Mouse (Mus musculus) left cerebral cortex, postnatal 25 days (tissue): ENCODE data around the gene Tbc1d22a. TPM values are rescaled to one million over a fixed set of nuclear protein-coding genes. Genes with fewer than 3 reads are reported as not detected.
"Not testable (repeated sequence)": the region's sequence is repeated elsewhere in the genome, so short reads cannot be mapped to it uniquely, and the experiment has no call there.

Experiments
- DNase-seq, 2 experiments: peaks; one replicate each; pipeline ENCODE4 v3.0.0; 2022; ENCODE audit warnings: low spot score in 2 of 2, mixed read lengths in 1 of 2
- intact Hi-C: fragments of 180-260 bp; cut with DNase I; formaldehyde crosslinking; loops from one replicate; pipeline ENCODE4 v1.15.1; 2025
- total RNA-seq, 2 experiments: library from RNA; stranded (reverse); gene quantifications; 2 replicates each; pipeline ENCODE4 v1.2.3; 2021

The Tbc1d22a gene
- total RNA-seq, 2 experiments from 2014 or later: 28.8 to 31.6 TPM

GRCm38 (mm10) chr15:86200169-86200568 is 14.1 kb upstream of the Tbc1d22a start:
- no peak for DNase-seq
- intact Hi-C loops: no loop called here

GRCm38 (mm10) chr15:86201095-86201494 is 13.2 kb upstream of the Tbc1d22a start:
- intact Hi-C loops: no loop called here
- DNase-seq: no peak

- intact Hi-C loops: no loop called here
- no peak for DNase-seq
These were observed 12.4 kb upstream of the Tbc1d22a start for GRCm38 (mm10) chr15:86201696-86202330.

GRCm38 (mm10) chr15:86202640-86203039 is 11.6 kb upstream of the Tbc1d22a start:
- DNase-seq: no peak
- intact Hi-C loops: no loop called here

GRCm38 (mm10) chr15:86203292-86203793 is 10.9 kb upstream of the Tbc1d22a start:
- no peak for DNase-seq
- intact Hi-C loops: no loop called here

GRCm38 (mm10) chr15:86203942-86204561 is 10.2 kb upstream of the Tbc1d22a start:
- DNase-seq: no peak
- intact Hi-C loops: no loop called here

- intact Hi-C loops: no loop called here
- DNase-seq: no peak
These were observed 9.0 kb upstream of the Tbc1d22a start for GRCm38 (mm10) chr15:86205300-86205699.

- intact Hi-C loops: no loop called here
- no peak for DNase-seq
These were observed 7.9 kb upstream of the Tbc1d22a start for GRCm38 (mm10) chr15:86206385-86206784.

GRCm38 (mm10) chr15:86212193-86212592 is 2.1 kb upstream of the Tbc1d22a start:
- DNase-seq, intact Hi-C loops: not testable (repeated sequence)

GRCm38 (mm10) chr15:86214549-86215201 is 416 bp downstream of the Tbc1d22a start:
- intact Hi-C loops: no loop called here
- no peak for DNase-seq

GRCm38 (mm10) chr15:86216641-86217040 is 2.4 kb downstream of the Tbc1d22a start:
- DNase-seq, intact Hi-C loops: not testable (repeated sequence)

- DNase-seq: peak in 1 of 2 experiments; percentile 56
- intact Hi-C loops: no loop called here
These were observed 5.4 kb downstream of the Tbc1d22a start for GRCm38 (mm10) chr15:86219534-86220228.

GRCm38 (mm10) chr15:86220229-86220630 is 6.0 kb downstream of the Tbc1d22a start:
- intact Hi-C loops: no loop called here
- no peak for DNase-seq

- DNase-seq: no peak
- intact Hi-C loops: no loop called here
These were observed 6.5 kb downstream of the Tbc1d22a start for GRCm38 (mm10) chr15:86220715-86221114.

GRCm38 (mm10) chr15:86221369-86221768 is 7.1 kb downstream of the Tbc1d22a start:
- intact Hi-C loops: no loop called here
- DNase-seq: no peak

- intact Hi-C loops, DNase-seq: not testable (repeated sequence)
These were observed 7.6 kb downstream of the Tbc1d22a start for GRCm38 (mm10) chr15:86221901-86222300.

GRCm38 (mm10) chr15:86224972-86225551 is 10.8 kb downstream of the Tbc1d22a start:
- intact Hi-C loops: no loop called here
- DNase-seq: peak in 1 of 2 experiments; percentile 89

GRCm38 (mm10) chr15:86226221-86226620 is 12.0 kb downstream of the Tbc1d22a start:
- intact Hi-C loops: no loop called here
- no peak for DNase-seq

- intact Hi-C loops: no loop called here
- no peak for DNase-seq
These were observed 12.7 kb downstream of the Tbc1d22a start for GRCm38 (mm10) chr15:86226968-86227367.

- intact Hi-C loops: no loop called here
- DNase-seq: peak in 1 of 2 experiments; percentile 55
These were observed 13.9 kb downstream of the Tbc1d22a start for GRCm38 (mm10) chr15:86228186-86228585.
